Mouse (Mus musculus) hindbrain, embryonic 14.5 days (tissue): ENCODE results near the gene 4930404H24Rik. TPM values are rescaled to one million over a fixed set of nuclear protein-coding genes. Genes with fewer than 3 reads are reported as not detected.

Experiments used
- ATAC-seq: fragments of 200-750 bp; cut with Nextera tagmentation; 2 replicates; pipeline ENCODE4 v1.8.0; 2017; ENCODE audit warnings: moderate number of reproducible peaks, mild to moderate bottlenecking, moderate TSS enrichment, moderate library complexity; ENCODE audit not compliant: low FRiP score
- DNase-seq: peaks from one replicate; pipeline ENCODE4 v3.0.0-alpha.2; 2015; ENCODE audit warnings: low spot score
- H3K27ac ChIP-seq: fragments of 300-500 bp; sonication (generic); 2 replicates; pipeline ENCODE4 v1.5.1; 2014; ENCODE audit warnings: mild to moderate bottlenecking, moderate library complexity
- H3K27me3 ChIP-seq: fragments of 300-500 bp; sonication (generic); 2 replicates; pipeline ENCODE4 v1.6.1; 2014; ENCODE audit warnings: mild to moderate bottlenecking, low read length, mixed read lengths; ENCODE audit not compliant: control insufficient read depth, insufficient read depth
- H3K36me3 ChIP-seq: fragments of 300-500 bp; sonication (generic); replicated peaks from 2 replicates; pipeline ENCODE4 v1.6.1; 2014; ENCODE audit not compliant: control insufficient read depth, insufficient read depth
- H3K4me1 ChIP-seq: fragments of 300-500 bp; sonication (generic); replicated peaks from 2 replicates; pipeline ENCODE4 v1.6.1; 2014; ENCODE audit warnings: antibody characterized with exemption, low read length, mixed read lengths; ENCODE audit not compliant: control insufficient read depth, insufficient read depth
- H3K4me2 ChIP-seq: fragments of 300-500 bp; sonication (generic); replicated peaks from 2 replicates; pipeline ENCODE4 v1.6.1; 2014; ENCODE audit warnings: mild to moderate bottlenecking, moderate library complexity
- H3K4me3 ChIP-seq: fragments of 300-500 bp; sonication (generic); replicated peaks from 2 replicates; pipeline ENCODE4 v1.5.1; 2014; ENCODE audit warnings: mild to moderate bottlenecking, low read length
- H3K9ac ChIP-seq: fragments of 300-500 bp; sonication (generic); 2 replicates; pipeline ENCODE4 v1.6.1; 2014
- H3K9me3 ChIP-seq: fragments of 300-500 bp; sonication (generic); 2 replicates; pipeline ENCODE4 v1.6.1; 2016; ENCODE audit warnings: low read length; ENCODE audit not compliant: control insufficient read depth
- WGBS: fragments of 180-500 bp; shearing (Covaris S2); extraction: QIAGEN DNeasy Blood & Tissue Kit; methylation state at CpG from one replicate; pipeline ENCODE4 v1.1.7; 2014; 5-methylcytosine and 5-hydroxymethylcytosine counted together
- polyA plus RNA-seq: library from polyadenylated mRNA; unstranded; fragments of >200 nt; fragmentation: Nextera tagmentation; extraction: Ambion mirVana; gene quantifications from 2 replicates; pipeline ENCODE4 v1.2.1, GENCODE M21; 2014

Gene 4930404H24Rik
- polyA plus RNA-seq, 1 experiment from 2014 or later: not detected

DNA sequence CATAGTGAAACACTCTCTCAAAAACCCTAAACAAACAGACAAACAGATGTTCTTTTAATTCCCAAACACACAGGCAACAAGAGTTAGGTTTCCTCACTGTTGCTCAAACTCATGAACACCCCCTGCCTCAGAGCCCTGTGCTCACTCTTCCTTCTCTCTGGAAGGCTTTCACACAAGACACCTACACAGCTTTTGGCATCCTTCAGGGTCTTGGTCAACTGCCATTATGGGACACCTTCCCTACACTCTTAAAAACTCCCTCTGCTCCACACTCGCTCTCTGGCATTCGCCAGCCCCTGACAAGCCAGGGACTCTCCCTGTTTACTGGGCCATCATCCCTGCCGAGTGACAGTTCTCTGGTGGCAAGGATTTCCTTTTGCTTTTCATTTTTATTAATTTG is 21.4 kb downstream of the 4930404H24Rik start:
- Histone ChIP-seq H3K27ac (no peak overlapping the region), H3K4me2 (no peak overlapping the region), H3K9ac (no peak overlapping the region), H3K27me3 (no peaks in the 10 kb centered on the region), H3K4me1 (peaks cover 30% of the 10 kb centered on the region), H3K9me3 (no peaks in the 10 kb centered on the region), H3K4me3 (no peak overlapping the region), H3K36me3 (no peaks in the 10 kb centered on the region)
- WGBS: 93% methylated on average over 3 of the region's 3 CpGs
- DNase-seq (no peak), ATAC-seq (no peak)

DNA sequence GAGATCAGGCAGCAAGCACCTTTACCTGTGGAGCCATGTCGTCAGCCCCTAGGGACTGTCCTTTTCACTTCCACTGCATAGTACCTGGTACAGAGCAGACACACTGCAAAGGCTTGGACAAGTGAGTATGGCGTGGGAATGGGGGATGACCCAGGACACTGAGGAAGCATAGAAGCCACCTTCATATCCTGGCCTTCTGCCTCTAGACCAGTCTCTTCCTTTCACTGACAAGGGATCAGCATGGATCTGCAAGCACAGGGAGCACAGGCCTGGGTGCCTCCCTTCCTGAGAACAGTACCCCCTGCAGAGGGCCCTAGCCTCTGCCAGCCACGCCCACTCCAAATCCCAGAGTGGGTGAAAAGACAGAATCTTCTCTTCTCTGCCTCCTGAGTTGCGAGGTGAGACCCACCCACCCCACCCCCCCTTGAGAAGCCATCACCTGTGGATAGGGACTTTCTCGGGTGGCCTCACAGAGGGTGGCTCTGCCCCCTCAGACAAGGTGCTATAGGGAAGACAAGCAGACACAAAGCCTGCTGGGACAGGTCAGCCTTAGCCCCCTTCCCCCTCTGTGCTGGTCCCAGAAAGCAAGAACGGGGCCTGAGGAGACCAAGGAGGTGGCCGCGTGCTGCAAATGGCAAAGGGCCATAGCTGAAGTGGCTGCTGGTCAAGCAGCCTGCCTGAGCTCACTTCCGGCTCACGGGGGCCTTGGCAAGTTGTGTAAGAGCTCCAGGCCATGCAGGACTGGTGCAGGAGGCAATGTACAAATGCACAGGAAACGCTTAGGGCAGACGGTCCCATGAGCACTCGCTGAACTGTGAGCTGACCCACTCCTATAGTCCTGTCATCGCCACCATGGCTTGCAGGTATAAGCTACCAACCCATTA is 22.1 kb downstream of the 4930404H24Rik start:
- H3K9me3 ChIP-seq: no peaks in the 10 kb centered on the region
- no peak overlapping the region for H3K4me3 ChIP-seq
- no peak overlapping the region for H3K27ac ChIP-seq
- H3K36me3 ChIP-seq: no peaks in the 10 kb centered on the region
- WGBS: 81% methylated on average over 14 of the region's 14 CpGs
- no peak for DNase-seq
- no peak for ATAC-seq
- H3K4me2 ChIP-seq: no peak overlapping the region
- H3K4me1 ChIP-seq: peaks cover 22% of the 10 kb centered on the region
- no peak overlapping the region for H3K9ac ChIP-seq
- no peaks in the 10 kb centered on the region for H3K27me3 ChIP-seq

- Histone ChIP-seq H3K36me3 (no peaks in the 10 kb centered on the region), H3K4me1 (peaks cover 15% of the 10 kb centered on the region), H3K27me3 (no peaks in the 10 kb centered on the region), H3K4me2 (no peak overlapping the region), H3K4me3 (no peak overlapping the region), H3K9me3 (no peaks in the 10 kb centered on the region), H3K9ac (no peak overlapping the region), H3K27ac (no peak overlapping the region)
- DNase-seq (no peak), ATAC-seq (no peak)
- WGBS: 90% methylated on average over 6 of the region's 6 CpGs
Measured at GRCm38 (mm10) chr2:153515582-153515981, 23.0 kb downstream of the 4930404H24Rik start.

DNA sequence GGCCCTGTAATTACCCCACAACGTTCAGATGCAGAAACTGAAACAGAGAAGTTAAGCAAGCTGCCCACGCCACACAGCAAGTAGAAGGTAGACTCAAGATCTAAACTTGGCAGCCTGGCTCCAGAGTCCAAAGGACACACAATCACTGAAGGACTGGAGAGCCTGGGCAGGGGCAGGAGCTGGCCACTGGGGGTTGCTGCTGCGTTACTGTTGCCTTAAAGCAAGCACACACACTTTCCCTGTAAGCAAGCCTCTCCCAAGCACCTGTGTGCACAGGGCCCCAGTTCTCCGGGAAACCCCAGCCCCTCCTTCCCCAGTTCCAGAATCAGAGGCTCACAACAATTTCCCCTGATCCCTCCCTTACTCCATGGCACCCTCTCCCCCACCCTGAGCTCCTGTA is 24.4 kb downstream of the 4930404H24Rik start:
- no peak overlapping the region for H3K4me3 ChIP-seq
- DNase-seq (no peak), ATAC-seq (no peak)
- H3K36me3 ChIP-seq: no peaks in the 10 kb centered on the region
- no peaks in the 10 kb centered on the region for H3K27me3 ChIP-seq
- H3K9me3 ChIP-seq: no peaks in the 10 kb centered on the region
- peaks cover 9% of the 10 kb centered on the region for H3K4me1 ChIP-seq
- no peak overlapping the region for H3K4me2 ChIP-seq
- H3K27ac ChIP-seq: no peak overlapping the region
- no peak overlapping the region for H3K9ac ChIP-seq
- 44% methylated on average over 4 of the region's 4 CpGs for WGBS

DNA sequence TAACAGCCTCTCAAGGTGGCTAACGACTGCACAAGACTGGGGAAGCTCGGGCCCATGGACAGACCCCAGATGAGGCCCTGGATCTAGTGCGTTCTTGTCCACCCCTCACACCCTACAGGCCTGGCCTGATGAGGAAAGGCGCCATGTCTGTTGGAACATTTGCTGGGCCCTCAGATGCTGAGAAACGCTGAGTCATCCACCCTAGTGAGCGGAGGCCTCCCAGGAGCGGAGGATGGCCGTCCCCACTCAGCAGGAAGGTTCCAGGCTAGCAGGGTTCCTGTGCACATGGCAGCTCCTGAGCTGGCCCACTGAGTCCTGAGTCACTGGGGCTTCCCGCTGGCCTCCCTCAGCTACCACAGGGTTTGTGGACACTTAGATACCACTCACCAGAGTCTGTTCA is 27.5 kb downstream of the 4930404H24Rik start:
- Histone ChIP-seq H3K9me3 (no peaks in the 10 kb centered on the region), H3K4me1 (peaks cover 10% of the 10 kb centered on the region), H3K4me2 (no peak overlapping the region), H3K4me3 (no peak overlapping the region), H3K27ac (no peak overlapping the region), H3K27me3 (no peaks in the 10 kb centered on the region), H3K36me3 (no peaks in the 10 kb centered on the region), H3K9ac (no peak overlapping the region)
- 76% methylated on average over 9 of the region's 9 CpGs for WGBS
- DNase-seq: no peak
- ATAC-seq: no peak

DNA sequence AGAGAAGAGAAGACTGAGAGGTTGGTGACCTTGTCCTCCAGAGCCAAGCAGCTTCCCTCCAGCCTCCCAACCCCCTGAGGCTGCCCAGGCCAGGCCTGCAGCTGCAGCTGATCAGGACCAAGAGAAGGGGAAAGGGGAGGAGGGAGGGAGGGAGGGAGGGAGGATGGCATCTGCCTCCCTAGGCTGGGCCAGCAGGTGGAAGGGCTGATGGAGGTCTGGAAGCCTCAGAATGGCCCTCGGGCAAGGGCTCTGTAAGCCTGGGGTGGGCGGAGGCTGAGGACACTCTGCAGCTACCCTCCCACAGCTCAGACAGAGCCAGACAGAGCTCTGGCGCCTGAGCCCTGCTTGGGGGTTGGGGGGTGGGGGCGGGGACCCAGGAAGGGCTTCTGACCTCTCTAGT is 29.7 kb downstream of the 4930404H24Rik start:
- H3K27ac ChIP-seq: no peak overlapping the region
- DNase-seq (no peak), ATAC-seq (no peak)
- H3K4me1 ChIP-seq: peaks cover 25% of the 10 kb centered on the region
- no peak overlapping the region for H3K9ac ChIP-seq
- WGBS: 39% methylated on average over 4 of the region's 4 CpGs
- H3K4me2 ChIP-seq: no peak overlapping the region
- no peaks in the 10 kb centered on the region for H3K36me3 ChIP-seq
- H3K27me3 ChIP-seq: no peaks in the 10 kb centered on the region
- no peaks in the 10 kb centered on the region for H3K9me3 ChIP-seq
- no peak overlapping the region for H3K4me3 ChIP-seq

DNA sequence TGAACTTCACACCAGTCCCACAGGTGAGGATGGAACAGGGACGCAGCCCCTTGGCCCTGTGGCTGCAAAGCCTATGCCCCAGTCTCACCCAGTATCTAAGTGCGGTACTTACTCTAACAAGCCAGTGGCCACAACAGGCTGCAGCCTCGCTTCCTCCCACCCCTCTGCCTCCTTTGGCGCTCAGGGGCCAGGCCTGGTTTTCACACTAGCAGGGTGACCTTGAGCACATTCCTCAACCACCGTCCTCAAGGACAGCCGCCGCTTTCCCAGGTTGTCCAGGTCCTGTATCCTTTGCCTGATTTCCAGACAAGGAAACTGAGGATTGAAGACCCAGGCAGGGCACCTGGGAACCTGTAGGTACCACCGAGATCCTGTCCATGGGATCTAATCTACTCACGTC is 30.6 kb downstream of the 4930404H24Rik start:
- no peak overlapping the region for H3K4me3 ChIP-seq
- H3K27ac ChIP-seq: no peak overlapping the region
- no peaks in the 10 kb centered on the region for H3K27me3 ChIP-seq
- no peaks in the 10 kb centered on the region for H3K36me3 ChIP-seq
- DNase-seq (no peak), ATAC-seq (no peak)
- H3K9me3 ChIP-seq: no peaks in the 10 kb centered on the region
- 71% methylated on average over 9 of the region's 9 CpGs for WGBS
- H3K9ac ChIP-seq: no peak overlapping the region
- H3K4me1 ChIP-seq: peaks cover 25% of the 10 kb centered on the region
- no peak overlapping the region for H3K4me2 ChIP-seq

DNA sequence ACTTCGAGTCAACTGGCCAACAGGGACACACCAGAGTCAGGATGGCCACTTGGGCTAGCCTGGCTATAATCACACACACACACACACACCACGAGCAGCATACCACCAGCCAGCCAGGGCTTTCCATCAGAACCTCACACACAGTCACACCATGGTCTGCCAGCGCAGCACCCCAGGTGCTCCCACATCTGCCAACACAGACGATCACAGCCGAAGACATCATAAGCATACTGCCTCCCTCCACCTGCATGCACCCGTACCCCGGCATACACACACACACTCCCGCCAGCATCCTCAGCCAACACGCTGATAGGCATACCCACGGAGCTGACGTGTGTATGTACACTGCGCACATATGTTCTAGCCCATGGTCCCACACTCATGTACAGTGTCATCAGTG is 31.1 kb downstream of the 4930404H24Rik start:
- no peak for DNase-seq
- H3K4me3 ChIP-seq: no peak overlapping the region
- 81% methylated on average over 12 of the region's 12 CpGs for WGBS
- no peaks in the 10 kb centered on the region for H3K36me3 ChIP-seq
- H3K27ac ChIP-seq: no peak overlapping the region
- peaks cover 25% of the 10 kb centered on the region for H3K4me1 ChIP-seq
- H3K4me2 ChIP-seq: no peak overlapping the region
- no peak for ATAC-seq
- no peak overlapping the region for H3K9ac ChIP-seq
- no peaks in the 10 kb centered on the region for H3K27me3 ChIP-seq
- H3K9me3 ChIP-seq: no peaks in the 10 kb centered on the region

GRCm38 (mm10) chr2:153524727-153525126 is 32.1 kb downstream of the 4930404H24Rik start:
- no peaks in the 10 kb centered on the region for H3K36me3 ChIP-seq
- peaks cover 25% of the 10 kb centered on the region for H3K4me1 ChIP-seq
- no peak for ATAC-seq
- WGBS: 56% methylated on average over 2 of the region's 2 CpGs
- DNase-seq: no peak
- H3K4me2 ChIP-seq: no peak overlapping the region
- no peaks in the 10 kb centered on the region for H3K27me3 ChIP-seq
- H3K9ac ChIP-seq: no peak overlapping the region
- no peaks in the 10 kb centered on the region for H3K9me3 ChIP-seq
- H3K27ac ChIP-seq: no peak overlapping the region
- H3K4me3 ChIP-seq: no peak overlapping the region
